Mouse (Mus musculus): ENCODE data around the gene Arhgap18.

GRCm38 (mm10) chr10:26798752-26799411 lies 45.7 kb downstream of the Arhgap18 start:
- TF ChIP-seq CEBPB (IDR thresholded peaks at IDR 0.05; ENCODE audit: insufficient read depth, poor library complexity, severe bottlenecking) (no peak), POLR2A (IDR thresholded peaks at IDR 0.05; ENCODE audit: insufficient read length, low read depth) (no peak), MAX (IDR thresholded peaks at IDR 0.05; ENCODE audit: low read depth) (no peak), TCF3 (IDR thresholded peaks at IDR 0.05; ENCODE audit: insufficient read length, low read depth) (no peak), TCF12 (IDR thresholded peaks at IDR 0.05; ENCODE audit: insufficient read depth, poor library complexity, severe bottlenecking) (no peak), SRF (IDR thresholded peaks at IDR 0.05; ENCODE audit: control insufficient read depth, insufficient read length, low read depth) (no peak), MYOG (IDR thresholded peaks at IDR 0.05; ENCODE audit: control insufficient read depth in 1 of 3, insufficient read depth in 1 of 3, insufficient read length in 2 of 3, low read depth in 2 of 3) (no peak)
